Mouse (Mus musculus) liver, embryonic 14.5 days (tissue): Measurements from ENCODE around the gene Ophn1.

Source experiments
- CTCF ChIP-seq: IDR thresholded peaks from 2 replicates; pipeline ENCODE4 v1.5.1; 2016; ENCODE audit warnings: antibody characterized with exemption, low read depth, control low read depth
- EP300 ChIP-seq: IDR thresholded peaks from 2 replicates; pipeline ENCODE4 v1.6.1; 2016; ENCODE audit warnings: antibody characterized with exemption, low read depth

- TF ChIP-seq CTCF = no peak
- TF ChIP-seq EP300 = no peak
Measured at GRCm38 (mm10) chrX:98755089-98755488, 135.7 kb downstream of the Ophn1 start.
